Mouse (Mus musculus) adrenal gland, postnatal 4 days (tissue): ENCODE measurements around the gene Apoc3. TPM values are rescaled to one million over a fixed set of nuclear protein-coding genes. Genes with fewer than 3 reads are reported as not detected.

Source experiments
- DNase-seq, 2 experiments: peaks; one replicate each; pipeline ENCODE4 v3.0.0; 2021 to 2022; ENCODE audit warnings: low spot score in 2 of 2, mixed read lengths in 2 of 2
- total RNA-seq, 2 experiments: library from RNA; stranded (reverse); gene quantifications; 2 replicates each; pipeline ENCODE4 v1.2.3; 2021

The Apoc3 gene
- total RNA-seq, 2 experiments from 2014 or later = 0.64 to 9.5 TPM

- no peak for DNase-seq
These were observed 38.7 kb downstream of the Apoc3 start for GRCm38 (mm10) chr9:46196699-46197169.

- DNase-seq = no peak
These were observed 40.6 kb downstream of the Apoc3 start for GRCm38 (mm10) chr9:46194809-46195208.

- DNase-seq = no peak
These were observed 42.8 kb downstream of the Apoc3 start for GRCm38 (mm10) chr9:46192642-46193041.

GRCm38 (mm10) chr9:46191644-46192043 lies 43.8 kb downstream of the Apoc3 start:
- DNase-seq = no peak

- DNase-seq = no peak
These were observed 44.2 kb downstream of the Apoc3 start for GRCm38 (mm10) chr9:46191234-46191633.

- DNase-seq = no peak
These were observed 46.1 kb downstream of the Apoc3 start for GRCm38 (mm10) chr9:46189381-46189780.

- no peak for DNase-seq
These were observed 46.5 kb downstream of the Apoc3 start for GRCm38 (mm10) chr9:46188956-46189355.

GRCm38 (mm10) chr9:46188370-46188769 lies 47.1 kb downstream of the Apoc3 start:
- DNase-seq = no peak

- no peak for DNase-seq
These were observed 49.0 kb downstream of the Apoc3 start for GRCm38 (mm10) chr9:46186387-46186786.

GRCm38 (mm10) chr9:46185191-46185590 lies 50.2 kb downstream of the Apoc3 start:
- DNase-seq = no peak

- DNase-seq = no peak
These were observed 50.9 kb downstream of the Apoc3 start for GRCm38 (mm10) chr9:46184542-46184941.

Other genes starting within 250 kb of the Apoc3 start
- 100 to 1,000 TPM; 154 to 163 TPM for gene Pafah1b2, start 222.9 kb downstream of the Apoc3 start, total RNA-seq
- gene Sik3, start 222.8 kb downstream of the Apoc3 start, total RNA-seq = 10 to 100 TPM; 61.9 to 69.3 TPM
- 1,000 to 10,000 TPM in 1 of 2 experiments, 10 to 100 TPM in 1; 38.1 to 1,458 TPM for gene Apoa1, start 7.1 kb downstream of the Apoc3 start, total RNA-seq
- gene Apoa4, start 5.1 kb upstream of the Apoc3 start, total RNA-seq = 1 to 10 TPM in 1 of 2 experiments, under 1 TPM in 1; 0.48 to 3.8 TPM
- gene Apoa5, start 33.0 kb upstream of the Apoc3 start, total RNA-seq = 10 to 100 TPM in 1 of 2 experiments, 1 to 10 TPM in 1; 2.1 to 34.3 TPM
- 10 to 100 TPM; 36.4 to 39.4 TPM for gene Zpr1, start 37.4 kb upstream of the Apoc3 start, total RNA-seq
- gene Bud13, start 47.4 kb upstream of the Apoc3 start, total RNA-seq = 10 to 100 TPM; 14.2 to 17.0 TPM
- gene 4931429L15Rik, start 84.3 kb upstream of the Apoc3 start, total RNA-seq = not detected